Mouse (Mus musculus): ENCODE data around the gene Cmtr2.
A peak's percentile ranks its signal among the peaks of the same experiment; 100 is the strongest.

Gene Cmtr2

DNA sequence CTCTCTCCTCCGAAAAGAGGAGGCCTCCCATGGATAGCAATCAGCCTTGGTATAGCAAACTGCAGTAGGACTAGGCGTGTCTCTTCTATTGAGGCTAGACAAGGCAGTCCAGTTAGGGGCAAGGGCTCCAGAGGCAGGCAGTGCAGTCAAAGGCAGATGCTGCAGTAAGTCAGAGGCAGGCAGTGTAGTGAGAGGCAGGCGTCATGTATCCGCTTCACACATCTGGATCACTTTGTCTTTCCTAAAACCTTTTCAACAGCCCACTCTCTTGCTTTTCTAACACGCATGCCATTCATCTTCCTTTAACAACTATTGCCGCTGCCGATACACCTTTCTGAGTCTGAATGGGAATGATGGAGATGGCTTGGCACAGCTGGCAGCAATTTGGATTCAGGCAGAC, at the start of gene Cmtr2:
Cmtr2 (plus strand) TSS at position 301 of the 400 bp plus-strand sequence.
- DNase-seq = no peak

GRCm38 (mm10) chr8:110166270-110166669, 49.2 kb upstream of the Cmtr2 start:
- DNase-seq = no peak

DNA sequence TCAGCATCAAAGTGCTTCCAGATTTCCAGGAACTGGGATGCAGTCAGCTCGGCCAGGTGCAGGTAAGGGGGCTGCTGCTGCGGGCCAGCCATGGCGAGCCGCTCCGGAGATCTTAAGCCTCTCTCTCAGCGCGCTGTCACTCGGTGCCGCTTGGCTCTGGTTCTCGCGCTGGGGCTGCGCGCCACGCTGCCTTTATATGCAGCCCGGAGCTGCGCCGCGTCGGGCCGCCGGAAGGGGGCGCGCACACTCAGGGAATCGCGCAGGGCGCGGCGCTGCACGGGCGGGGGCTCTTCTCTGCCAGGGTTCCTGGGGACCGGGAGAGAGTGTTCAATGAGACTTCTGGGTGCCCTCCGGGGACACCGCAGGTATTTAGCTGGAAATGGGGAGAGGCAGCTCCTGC, 47.4 kb upstream of the Cmtr2 start, which contains the start of gene Calb2:
Calb2 (minus strand) TSS at position 165 of the 400 bp plus-strand sequence.
- peak; percentile 47 for DNase-seq

GRCm38 (mm10) chr8:110172161-110172560, 43.3 kb upstream of the Cmtr2 start:
- no peak for DNase-seq

- no peak for DNase-seq
These were observed 40.6 kb upstream of the Cmtr2 start for GRCm38 (mm10) chr8:110174826-110175225.

DNA sequence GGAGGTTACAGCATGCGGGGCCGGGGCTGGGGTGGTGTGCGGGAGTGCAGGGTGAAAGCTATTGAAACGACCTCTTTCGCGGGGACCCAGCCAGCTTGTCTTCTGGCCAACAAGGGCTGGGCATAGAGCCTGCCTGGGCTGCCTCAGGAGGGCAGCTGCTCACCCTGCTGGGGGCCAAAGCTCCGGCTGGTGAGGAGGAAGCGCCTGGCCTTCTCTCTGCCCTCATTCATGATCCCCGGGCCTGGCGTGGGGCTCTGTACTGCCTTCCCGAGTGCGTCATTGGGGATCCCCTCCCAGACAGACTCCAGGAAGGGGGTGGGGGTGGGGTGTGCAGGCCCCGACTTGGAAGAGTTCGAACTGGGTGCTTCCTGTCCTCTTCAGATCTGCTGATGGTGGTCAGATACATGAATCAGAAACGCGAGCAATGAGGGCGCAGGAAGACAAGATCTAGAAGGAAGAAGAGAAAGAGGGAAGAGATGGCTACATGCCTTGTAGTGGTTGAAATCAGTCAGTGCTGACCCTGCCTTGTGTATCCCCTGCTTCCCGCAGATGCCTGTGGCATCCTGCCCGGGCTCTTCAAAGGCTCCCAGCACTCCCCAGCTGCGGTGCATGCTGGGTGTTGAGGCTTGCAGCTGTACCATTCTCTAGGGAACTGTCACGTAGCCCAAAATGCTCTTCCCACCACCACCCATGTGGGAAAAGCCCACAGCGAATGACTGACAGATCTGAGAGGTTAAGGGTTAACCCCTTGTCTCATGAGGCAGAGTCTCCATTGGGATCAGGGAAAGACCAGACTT, 37.9 kb upstream of the Cmtr2 start:
- DNase-seq = no peak

DNA sequence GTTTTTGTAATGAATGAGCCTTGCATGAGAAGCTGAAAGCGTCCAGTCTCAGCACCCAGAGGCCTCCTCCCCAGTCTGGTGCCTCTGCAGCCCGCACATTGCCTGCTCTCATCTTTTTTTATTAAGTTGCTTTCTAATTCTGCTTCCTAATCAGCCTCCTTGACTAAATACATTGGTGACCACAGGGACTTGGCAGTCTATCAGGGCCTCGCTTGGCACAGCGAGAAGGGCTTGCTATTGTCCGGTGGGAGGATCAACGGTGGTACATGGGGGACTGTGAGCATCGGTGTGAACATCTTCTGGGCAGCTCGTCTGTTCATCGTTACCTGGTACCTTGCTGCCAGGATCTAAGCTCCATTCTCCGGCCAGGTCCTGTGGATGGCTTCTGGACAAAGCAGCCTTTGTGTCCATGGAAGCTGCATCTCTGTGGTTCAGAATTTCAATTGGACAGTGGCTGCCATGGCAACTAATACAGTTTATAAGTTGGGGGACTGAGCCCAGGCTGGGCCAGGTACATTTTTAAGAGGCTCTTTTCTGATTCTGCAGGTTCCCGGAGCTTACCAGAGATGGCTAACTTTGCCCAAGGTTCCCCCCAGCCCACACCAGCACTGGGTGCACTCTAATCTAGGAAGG, 32.6 kb upstream of the Cmtr2 start:
- DNase-seq = no peak

DNA sequence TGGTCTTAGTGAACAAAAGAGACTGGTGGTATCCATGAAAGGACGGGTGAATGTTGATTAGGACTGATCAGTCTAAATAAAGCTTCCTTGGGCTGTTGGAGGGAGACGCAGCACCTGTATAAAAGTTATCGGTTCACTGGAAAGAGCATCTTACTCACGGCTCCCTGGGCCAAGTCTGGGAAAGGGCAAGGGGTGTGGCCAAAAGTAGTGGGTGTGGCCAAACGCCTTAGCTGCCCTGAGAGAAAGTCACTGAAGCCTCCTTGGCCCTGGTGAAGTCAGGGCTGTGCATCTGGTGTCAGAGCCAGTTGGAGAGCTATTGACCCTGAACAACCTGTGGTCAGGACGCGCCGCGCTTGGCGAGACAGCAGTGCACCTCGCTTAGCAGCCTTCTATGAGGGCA, 31.7 kb upstream of the Cmtr2 start:
- DNase-seq = no peak

GRCm38 (mm10) chr8:110185538-110185937, 29.9 kb upstream of the Cmtr2 start:
- DNase-seq = no peak

- no peak for DNase-seq
These were observed 26.3 kb upstream of the Cmtr2 start for GRCm38 (mm10) chr8:110188961-110189750.

DNA sequence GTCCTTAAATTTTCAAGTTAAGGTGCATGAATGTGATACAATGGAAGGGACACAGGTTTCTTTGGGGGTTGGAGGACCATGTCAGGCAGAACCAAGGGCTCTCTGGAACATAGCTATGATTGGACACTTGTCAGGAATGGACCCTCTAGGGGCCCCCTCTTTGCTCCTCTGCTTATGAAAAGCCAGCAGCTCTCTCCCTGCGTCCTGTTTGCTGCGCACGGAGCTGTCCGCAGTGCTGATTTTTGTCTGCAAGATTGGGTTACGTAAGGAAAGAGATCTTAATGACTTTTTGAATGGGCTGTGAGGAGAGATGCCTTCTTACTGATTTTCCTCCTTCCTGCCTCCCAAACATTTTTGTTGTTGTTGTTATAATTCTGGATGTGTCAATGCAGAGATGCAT, 18.8 kb upstream of the Cmtr2 start:
- DNase-seq = peak; percentile 50

DNA sequence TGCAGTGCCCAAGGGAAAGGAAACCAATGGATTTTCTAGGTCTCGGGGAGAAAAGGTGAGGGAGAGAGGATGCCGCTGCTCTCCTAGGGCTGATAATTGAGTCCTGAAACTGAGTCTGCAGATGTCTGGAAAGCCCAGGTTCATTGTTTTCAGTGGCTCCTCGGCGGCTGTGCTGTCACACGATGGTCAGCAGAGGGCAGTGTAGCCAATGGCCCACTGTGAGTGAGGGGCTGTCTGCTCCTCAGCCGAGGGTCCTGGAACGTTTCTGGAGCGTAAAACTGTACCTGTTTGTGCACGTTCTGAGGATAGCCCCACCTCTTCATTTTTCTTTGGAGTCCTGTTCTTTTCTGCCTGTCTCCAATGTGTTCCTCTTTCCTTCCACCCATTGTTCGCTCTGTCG, 13.7 kb upstream of the Cmtr2 start:
- DNase-seq = peak; percentile 11

DNA sequence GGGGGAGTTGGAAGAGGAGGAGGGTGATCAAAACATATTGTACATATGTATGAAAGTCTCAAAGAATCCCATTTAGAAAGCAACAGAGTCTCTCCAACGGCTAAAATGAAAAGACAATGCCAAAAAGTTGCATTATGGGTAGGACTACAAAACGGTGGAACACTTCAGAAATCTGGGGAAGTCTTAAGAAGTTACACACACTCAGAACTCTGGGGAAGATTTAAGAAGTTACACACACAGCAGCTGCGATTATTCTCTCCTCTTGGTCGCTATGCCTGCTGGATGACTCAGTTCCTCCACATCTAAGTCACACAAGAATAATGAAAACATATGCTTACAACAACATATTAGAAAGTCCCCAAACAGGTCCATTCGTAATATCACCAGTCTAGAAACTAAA, 788 bp downstream of the Cmtr2 start:
- no peak for DNase-seq

DNA sequence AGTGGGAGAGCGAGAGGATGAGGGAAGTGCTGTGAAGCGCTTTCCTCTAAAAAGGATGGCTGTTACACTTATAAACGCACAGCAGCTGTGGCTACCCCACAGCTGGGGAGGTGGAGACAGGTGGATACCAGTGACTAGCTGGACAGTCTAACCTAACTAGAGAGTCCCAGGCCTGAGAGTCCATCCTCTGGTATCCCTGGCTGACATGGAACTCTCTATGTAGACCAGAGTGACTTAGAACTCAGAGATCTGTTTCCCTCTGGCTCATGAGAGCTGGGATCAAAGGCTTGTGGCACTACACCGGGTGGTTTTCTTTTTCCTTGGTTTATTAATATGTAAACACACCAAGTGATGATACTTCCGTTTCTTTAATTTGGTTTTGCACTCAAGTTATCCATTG, 1.7 kb downstream of the Cmtr2 start:
- DNase-seq = peak; percentile 24

GRCm38 (mm10) chr8:110217681-110218131, 2.2 kb downstream of the Cmtr2 start:
- peak; percentile 99 for DNase-seq

- no peak for DNase-seq
These were observed 3.0 kb downstream of the Cmtr2 start for GRCm38 (mm10) chr8:110218511-110218910.

DNA sequence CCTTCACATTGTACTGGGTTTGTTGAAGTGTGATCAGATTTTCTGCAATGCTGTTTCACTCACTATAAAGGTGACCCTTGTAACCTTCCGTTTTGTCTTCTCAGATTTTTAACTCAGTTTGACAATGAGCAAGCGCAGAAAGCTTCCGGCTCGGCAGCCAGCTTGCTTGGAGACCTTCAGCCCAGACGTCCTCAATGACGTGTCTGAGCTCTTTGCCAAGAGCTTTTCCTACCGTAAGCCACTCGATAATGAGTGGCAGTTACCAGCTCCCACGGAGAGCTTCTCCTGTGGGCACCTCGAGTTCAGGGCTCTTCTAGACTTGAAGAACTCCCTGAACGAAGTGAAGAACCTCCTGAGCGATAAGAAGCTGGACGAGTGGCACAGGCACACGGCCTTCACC, 5.5 kb downstream of the Cmtr2 start:
- DNase-seq = no peak

DNA sequence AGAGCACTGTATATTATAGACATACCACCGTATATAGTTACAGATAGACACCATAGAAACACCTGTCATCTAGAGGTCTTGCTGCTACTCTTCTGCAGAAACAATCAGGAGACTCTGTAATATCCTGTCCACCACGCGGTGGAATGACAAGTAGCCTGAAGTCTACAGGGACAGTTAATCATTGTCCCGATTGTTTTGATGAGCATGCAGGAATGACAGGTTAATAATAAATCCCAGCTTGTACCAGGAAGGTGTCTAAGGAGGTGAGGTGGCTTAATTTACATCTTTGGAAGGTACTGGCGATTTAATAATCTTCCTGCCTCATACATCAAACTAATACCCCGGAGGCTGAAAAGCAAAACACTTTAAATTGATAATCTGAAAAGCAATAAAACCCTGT, 15.3 kb downstream of the Cmtr2 start:
- no peak for DNase-seq

DNA sequence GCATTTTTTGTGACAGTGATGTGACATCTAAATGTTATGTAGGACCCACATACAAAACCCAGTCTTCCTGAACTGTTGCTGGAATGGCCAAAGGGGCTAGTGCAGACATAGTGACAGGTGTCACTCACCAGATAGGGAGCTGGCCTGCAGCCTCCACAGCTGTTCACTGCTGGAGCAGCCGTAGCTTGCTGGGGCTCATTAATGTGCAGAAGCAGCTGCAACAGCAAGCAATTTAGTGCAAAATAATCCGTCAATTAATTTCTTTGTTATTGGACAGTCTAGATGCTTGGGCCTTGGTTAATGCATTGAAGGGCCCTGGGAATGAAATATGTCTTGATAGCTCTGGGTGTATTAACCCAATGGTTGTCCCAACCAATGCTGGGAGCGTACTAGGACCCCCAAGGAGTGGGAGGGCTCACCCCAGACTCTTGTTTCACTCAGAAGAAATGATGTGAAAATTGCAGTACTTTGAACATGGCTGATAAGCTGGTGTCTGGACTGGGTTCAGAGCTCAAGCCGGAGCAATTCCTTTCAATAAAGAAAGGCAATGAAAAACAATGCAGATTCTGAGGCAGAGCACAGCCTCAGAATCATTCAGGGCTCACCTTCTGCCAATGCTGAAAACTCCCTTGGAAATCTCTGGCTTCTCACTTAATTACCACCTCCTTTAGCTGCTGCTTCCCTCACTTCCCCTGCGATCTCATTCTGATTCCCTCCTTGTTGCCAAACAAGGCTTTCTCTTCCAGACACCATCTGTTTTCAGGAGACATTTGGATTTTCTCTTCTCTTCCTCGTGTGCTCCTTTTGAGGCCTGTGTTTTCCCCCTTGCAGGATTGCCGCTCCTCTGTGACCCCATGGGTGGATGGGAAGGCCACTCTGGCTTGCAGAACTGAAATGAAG, 27.1 kb downstream of the Cmtr2 start:
- DNase-seq = no peak

GRCm38 (mm10) chr8:110244566-110244965, 29.1 kb downstream of the Cmtr2 start:
- DNase-seq = no peak

DNA sequence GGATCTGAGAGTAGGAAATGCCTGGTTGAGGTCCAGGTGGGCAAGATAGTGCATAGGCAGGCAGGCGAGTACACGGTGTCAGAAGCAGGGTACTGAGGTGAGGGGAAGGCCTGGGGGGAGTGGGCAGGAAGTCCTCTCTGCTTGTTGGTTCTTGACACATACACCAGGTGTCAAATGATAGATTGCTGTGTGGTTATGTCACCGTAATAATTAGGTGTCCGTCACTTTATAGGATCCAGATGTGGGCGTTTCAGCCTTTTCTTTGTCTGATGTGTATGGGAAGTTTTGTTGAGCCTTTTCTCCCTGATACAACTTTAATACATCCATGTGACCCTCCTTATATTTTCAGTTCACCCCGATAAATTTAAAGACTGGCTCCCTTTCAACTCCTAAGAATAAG, 31.8 kb downstream of the Cmtr2 start:
- DNase-seq = no peak

- no peak for DNase-seq
These were observed 38.5 kb downstream of the Cmtr2 start for GRCm38 (mm10) chr8:110253986-110254385.

Measured in thymus, postnatal 14 days (tissue).